Mouse (Mus musculus) intestine, postnatal 0 days (tissue): ENCODE measurements at regions not wholly inside any gene's neighbourhood (a gene's known extent, or its start where the extent isn't known, plus 50 kb on each side); places are given as distances from the start of the nearest gene placed in this dataset.
A peak's percentile ranks its signal among the peaks of the same experiment; 100 is the strongest.

Source experiments
- ATAC-seq: fragments of 200-750 bp; cut with Nextera tagmentation; 2 replicates; pipeline ENCODE4 v1.8.0; 2017; ENCODE audit warnings: mild to moderate bottlenecking, moderate TSS enrichment, moderate library complexity
- H3K27ac ChIP-seq: fragments of 300-500 bp; sonication (generic); 2 replicates; pipeline ENCODE4 v1.5.1; 2014; ENCODE audit warnings: mild to moderate bottlenecking, low read depth, low read length, moderate library complexity
- H3K27me3 ChIP-seq: fragments of 300-500 bp; sonication (generic); replicated peaks from 2 replicates; pipeline ENCODE4 v1.6.1; 2014; ENCODE audit warnings: low read length, mixed read lengths; ENCODE audit not compliant: control insufficient read depth, insufficient read depth
- H3K36me3 ChIP-seq: fragments of 300-500 bp; sonication (generic); 2 replicates; pipeline ENCODE4 v1.6.1; 2014; ENCODE audit warnings: mild to moderate bottlenecking, moderate library complexity; ENCODE audit not compliant: control insufficient read depth, insufficient read depth
- H3K4me1 ChIP-seq: fragments of 300-500 bp; sonication (generic); replicated peaks from 2 replicates; pipeline ENCODE4 v1.6.1; 2014; ENCODE audit warnings: antibody characterized with exemption, low read length, mixed read lengths; ENCODE audit not compliant: control insufficient read depth, insufficient read depth
- H3K4me2 ChIP-seq: fragments of 300-500 bp; sonication (generic); replicated peaks from 2 replicates; pipeline ENCODE4 v1.6.1; 2014; ENCODE audit warnings: low read depth, mild to moderate bottlenecking, moderate library complexity
- H3K4me3 ChIP-seq: fragments of 300-500 bp; sonication (generic); 2 replicates; pipeline ENCODE4 v1.5.1; 2014; ENCODE audit warnings: low read depth, low read length
- H3K9ac ChIP-seq: fragments of 300-500 bp; sonication (generic); 2 replicates; pipeline ENCODE4 v1.6.1; 2014; ENCODE audit warnings: mild to moderate bottlenecking, low read depth, low read length
- H3K9me3 ChIP-seq: fragments of 300-500 bp; sonication (generic); 2 replicates; pipeline ENCODE4 v1.6.1; 2016; ENCODE audit warnings: mixed run types; ENCODE audit not compliant: control insufficient read depth
- CTCF ChIP-seq: sonication (generic); IDR thresholded peaks from 2 replicates; pipeline ENCODE4 v1.5.1; 2016; ENCODE audit warnings: low read depth, mild to moderate bottlenecking, control low read depth, antibody characterized with exemption, moderate library complexity
- WGBS: fragments of 180-500 bp; shearing (Covaris S2); extraction: QIAGEN DNeasy Blood & Tissue Kit; methylation state at CpG from one replicate; pipeline ENCODE4 v1.1.7; 2014; 5-methylcytosine and 5-hydroxymethylcytosine counted together

DNA sequence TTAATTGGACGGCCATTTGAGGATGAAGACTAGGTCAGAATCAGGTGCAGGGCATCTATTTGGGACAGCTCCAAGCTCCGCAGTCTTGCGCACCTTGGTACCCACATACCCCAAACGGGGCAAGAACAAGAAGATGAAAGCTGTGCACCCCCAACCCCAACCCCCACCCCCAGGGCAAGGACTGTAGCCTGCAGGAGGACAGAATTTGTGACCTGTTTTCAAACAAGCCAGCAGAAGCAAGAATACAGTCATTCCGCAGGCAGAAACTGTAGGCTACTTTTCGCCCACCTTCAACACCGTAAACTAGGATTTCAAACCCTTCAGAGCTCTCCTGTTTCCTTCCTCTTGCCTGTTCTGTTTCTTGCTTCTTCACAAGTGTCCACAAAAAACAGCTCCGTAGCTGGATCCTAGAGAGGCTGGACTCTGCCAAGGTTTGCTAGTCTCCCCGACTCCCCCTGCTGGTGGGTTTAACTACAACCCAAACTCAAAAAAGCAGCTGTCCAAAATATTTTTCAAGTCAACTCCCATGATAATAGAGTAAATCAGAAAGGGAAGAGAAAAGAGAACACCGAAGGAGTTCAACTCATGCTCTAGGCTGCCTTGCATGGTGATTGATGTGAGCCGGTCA, 430.3 kb upstream of the Atp11b start:
- Histone ChIP-seq H3K27me3 (no peaks in the 10 kb centered on the region), H3K36me3 (no peaks in the 10 kb centered on the region), H3K27ac (no peak overlapping the region), H3K9ac (no peak overlapping the region), H3K4me2 (no peak overlapping the region), H3K4me1 (no peaks in the 10 kb centered on the region), H3K9me3 (no peaks in the 10 kb centered on the region), H3K4me3 (no peak overlapping the region)
- ATAC-seq, result no peak
- WGBS, result 69% methylated on average over 11 of the region's 11 CpGs
- TF ChIP-seq CTCF, result peak; percentile 65

DNA sequence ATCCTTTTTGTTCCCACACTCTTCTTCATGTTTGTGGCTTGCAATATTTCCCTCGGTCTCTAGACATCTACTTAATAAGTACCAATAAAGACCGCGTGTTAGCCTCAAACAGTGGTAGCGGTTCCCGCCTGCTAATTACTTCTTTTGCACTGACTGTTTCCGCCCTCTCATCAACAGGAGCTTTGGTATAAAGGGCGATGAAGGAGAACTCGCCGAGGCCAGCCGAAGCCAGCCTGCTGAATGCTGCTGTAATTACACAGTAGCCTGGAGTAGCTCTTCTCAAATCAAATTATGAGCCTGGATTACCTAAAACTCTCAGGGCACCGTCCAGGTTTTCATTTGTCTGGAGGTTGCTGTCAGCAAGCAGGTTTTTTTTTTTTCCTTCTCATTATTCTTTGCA, 429.7 kb upstream of the Atp11b start:
- no peak for TF ChIP-seq CTCF
- no peak for ATAC-seq
- no peaks in the 10 kb centered on the region for H3K27me3 ChIP-seq
- H3K9me3 ChIP-seq, result no peaks in the 10 kb centered on the region
- no peak overlapping the region for H3K4me3 ChIP-seq
- H3K9ac ChIP-seq, result no peak overlapping the region
- no peak overlapping the region for H3K27ac ChIP-seq
- H3K36me3 ChIP-seq, result no peaks in the 10 kb centered on the region
- H3K4me1 ChIP-seq, result no peaks in the 10 kb centered on the region
- WGBS, result 71% methylated on average over 11 of the region's 11 CpGs
- H3K4me2 ChIP-seq, result no peak overlapping the region

DNA sequence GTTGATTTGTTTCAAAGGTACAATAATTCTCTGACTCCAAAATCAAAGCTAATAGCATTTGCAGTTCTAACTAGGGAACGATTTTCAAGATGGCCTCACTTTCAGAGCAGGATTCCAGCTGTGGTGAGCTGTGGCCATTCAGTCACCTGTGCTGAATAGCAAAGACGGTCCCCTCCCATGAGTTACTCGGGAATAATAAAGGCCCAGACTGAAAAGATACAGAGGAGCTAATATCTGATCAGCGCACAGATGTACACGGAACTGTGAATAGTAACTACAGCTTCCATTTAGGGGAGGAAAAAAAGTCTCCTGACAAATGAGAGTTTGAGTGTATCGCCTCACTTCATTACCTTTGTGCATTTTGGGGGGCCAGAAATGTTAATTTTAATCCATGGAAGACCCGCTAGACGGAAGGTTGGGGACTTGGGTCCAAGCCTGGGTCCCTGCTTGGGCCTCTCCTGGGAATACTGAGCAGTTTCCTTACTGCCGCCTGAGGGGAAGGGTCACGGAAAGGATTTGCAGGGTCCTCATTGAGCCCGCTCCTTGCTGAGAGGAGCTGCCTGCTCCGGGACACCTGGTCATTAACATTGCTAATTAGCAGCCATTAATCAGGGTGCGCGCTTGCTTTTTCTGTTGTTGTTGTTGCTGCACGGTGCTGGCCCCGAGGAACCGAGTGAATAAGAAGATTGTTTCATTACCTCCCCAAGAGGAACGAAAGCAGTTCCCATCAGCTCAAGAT, 421.2 kb upstream of the Atp11b start:
- H3K4me1 ChIP-seq, result no peaks in the 10 kb centered on the region
- no peaks in the 10 kb centered on the region for H3K27me3 ChIP-seq
- ATAC-seq, result no peak
- H3K9me3 ChIP-seq, result no peaks in the 10 kb centered on the region
- H3K4me2 ChIP-seq, result no peak overlapping the region
- no peaks in the 10 kb centered on the region for H3K36me3 ChIP-seq
- 43% methylated on average over 18 of the region's 18 CpGs for WGBS
- no peak for TF ChIP-seq CTCF
- no peak overlapping the region for H3K4me3 ChIP-seq
- no peak overlapping the region for H3K9ac ChIP-seq
- H3K27ac ChIP-seq, result no peak overlapping the region

GRCm38 (mm10) chr3:35334017-35334416, 419.9 kb upstream of the Atp11b start:
- Histone ChIP-seq H3K9me3 (no peaks in the 10 kb centered on the region), H3K27me3 (no peaks in the 10 kb centered on the region), H3K4me2 (no peak overlapping the region), H3K4me3 (no peak overlapping the region), H3K4me1 (no peaks in the 10 kb centered on the region), H3K36me3 (no peaks in the 10 kb centered on the region), H3K27ac (no peak overlapping the region), H3K9ac (no peak overlapping the region)
- WGBS, result 78% methylated on average over 2 of the region's 2 CpGs
- TF ChIP-seq CTCF, result no peak
- ATAC-seq, result no peak

GRCm38 (mm10) chr3:35334546-35334945, 419.4 kb upstream of the Atp11b start:
- no peak overlapping the region for H3K27ac ChIP-seq
- WGBS, result 50% methylated on average over 3 of the region's 3 CpGs
- H3K27me3 ChIP-seq, result no peaks in the 10 kb centered on the region
- H3K4me1 ChIP-seq, result no peaks in the 10 kb centered on the region
- ATAC-seq, result no peak
- TF ChIP-seq CTCF, result no peak
- H3K4me2 ChIP-seq, result no peak overlapping the region
- no peaks in the 10 kb centered on the region for H3K9me3 ChIP-seq
- H3K9ac ChIP-seq, result no peak overlapping the region
- no peak overlapping the region for H3K4me3 ChIP-seq
- H3K36me3 ChIP-seq, result no peaks in the 10 kb centered on the region

- ATAC-seq, result no peak
- TF ChIP-seq CTCF, result no peak
- no peak overlapping the region for H3K9ac ChIP-seq
- H3K27ac ChIP-seq, result no peak overlapping the region
- no peaks in the 10 kb centered on the region for H3K4me1 ChIP-seq
- WGBS, result 52% methylated on average over 5 of the region's 5 CpGs
- H3K36me3 ChIP-seq, result no peaks in the 10 kb centered on the region
- H3K4me2 ChIP-seq, result no peak overlapping the region
- no peaks in the 10 kb centered on the region for H3K9me3 ChIP-seq
- no peak overlapping the region for H3K4me3 ChIP-seq
- H3K27me3 ChIP-seq, result no peaks in the 10 kb centered on the region
Observed at GRCm38 (mm10) chr3:35335837-35336236, 418.1 kb upstream of the Atp11b start.
